Mouse (Mus musculus): ENCODE data around the gene B3gnt3.

DNA sequence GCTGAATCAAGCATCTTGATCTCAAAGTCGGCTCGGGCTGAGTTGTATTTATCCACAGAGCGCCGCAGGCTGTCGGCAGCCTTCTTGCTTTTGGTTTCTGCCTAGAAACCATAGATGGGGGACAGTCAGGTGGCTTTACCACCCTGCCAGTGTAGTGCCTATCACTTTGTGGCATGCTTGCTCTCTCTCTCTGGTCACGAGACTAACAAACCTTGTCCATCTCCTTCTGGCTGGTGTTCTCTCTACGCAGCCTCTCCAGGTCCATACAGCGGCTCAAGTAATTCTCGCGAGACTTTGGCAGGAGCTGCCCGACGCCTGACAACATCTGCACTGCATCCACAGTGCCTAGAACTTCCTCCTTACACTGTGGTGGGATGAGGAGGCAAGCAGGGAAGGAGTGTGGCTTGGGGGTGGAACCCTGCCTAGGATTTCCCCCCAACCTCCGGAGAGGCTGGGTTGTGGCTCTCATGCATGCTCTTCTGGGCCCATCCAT, 15.0 kb upstream of the B3gnt3 start:
- TF ChIP-seq POLR2A (IDR thresholded peaks at IDR 0.05; ENCODE audit: borderline replicate concordance, extremely low read depth, insufficient read depth, insufficient read length, poor library complexity, severe bottlenecking): no peak
- TF ChIP-seq CTCF (IDR thresholded peaks at IDR 0.05; ENCODE audit: borderline replicate concordance, extremely low read depth, insufficient read depth, insufficient read length): no peak

Measured in brain, embryonic 14.5 days (tissue).